Mouse (Mus musculus): ENCODE measurements at regions not wholly inside any gene's neighbourhood (a gene's known extent, or its start where the extent isn't known, plus 50 kb on each side); places are given as distances from the start of the nearest gene placed in this dataset.
"Not testable (repeated sequence)": the region's sequence is repeated elsewhere in the genome, so short reads cannot be mapped to it uniquely, and the experiment has no call there.

DNA sequence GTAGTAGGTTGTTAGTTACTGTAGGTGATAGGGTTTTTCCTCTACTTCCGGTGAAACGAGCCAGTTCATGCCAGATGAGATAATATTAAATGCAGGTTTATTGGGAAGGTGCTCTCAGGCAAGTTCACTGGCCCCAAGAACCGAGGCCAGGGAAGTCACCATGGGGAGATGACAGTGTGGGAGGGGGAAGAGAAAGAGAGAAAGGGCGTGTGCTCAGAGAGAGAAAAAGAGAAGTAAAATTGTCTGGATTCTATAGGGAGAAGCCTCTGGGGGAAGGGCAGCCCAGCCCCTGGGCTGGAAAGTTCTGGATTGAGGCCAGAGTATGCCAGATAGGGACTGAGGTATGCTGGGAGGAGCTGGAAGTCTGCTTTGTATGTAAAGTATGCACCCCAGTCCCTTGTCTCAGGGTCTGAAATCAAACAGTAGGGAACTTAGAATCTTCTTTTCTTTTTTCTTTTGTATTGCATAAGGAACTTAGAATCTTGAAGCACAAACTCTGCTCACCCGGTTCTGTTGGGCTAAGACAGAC is 292.9 kb upstream of the Arglu1 start:
- in situ Hi-C loops (cut with MboI), result loop anchor here (25.0 kb wide), 1 partner anchor 321 kb away; the partner anchor contains the start of gene Efnb2

DNA sequence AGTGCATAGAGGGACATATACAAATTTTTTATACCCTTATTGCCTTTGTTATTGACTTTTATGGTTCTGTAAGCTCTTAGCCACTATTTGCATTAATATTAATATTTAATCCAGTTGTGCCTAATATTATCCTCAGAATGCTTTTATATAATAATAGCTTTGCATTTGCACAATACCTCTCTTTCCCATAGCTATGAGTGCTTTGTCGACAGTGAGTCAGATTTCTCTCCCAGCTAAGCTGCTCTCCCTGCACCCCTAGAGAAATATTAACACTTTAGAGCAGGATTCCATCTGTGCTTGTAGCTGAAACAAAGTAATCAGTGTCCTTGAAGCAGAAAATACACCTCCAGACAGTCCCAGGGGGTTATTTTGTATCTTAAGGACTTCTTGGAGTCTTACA is 288.6 kb upstream of the Arglu1 start:
- in situ Hi-C loops (cut with MboI), result loop anchor here (25.0 kb wide), 1 partner anchor 317 kb away; the partner anchor contains the start of gene Efnb2

DNA sequence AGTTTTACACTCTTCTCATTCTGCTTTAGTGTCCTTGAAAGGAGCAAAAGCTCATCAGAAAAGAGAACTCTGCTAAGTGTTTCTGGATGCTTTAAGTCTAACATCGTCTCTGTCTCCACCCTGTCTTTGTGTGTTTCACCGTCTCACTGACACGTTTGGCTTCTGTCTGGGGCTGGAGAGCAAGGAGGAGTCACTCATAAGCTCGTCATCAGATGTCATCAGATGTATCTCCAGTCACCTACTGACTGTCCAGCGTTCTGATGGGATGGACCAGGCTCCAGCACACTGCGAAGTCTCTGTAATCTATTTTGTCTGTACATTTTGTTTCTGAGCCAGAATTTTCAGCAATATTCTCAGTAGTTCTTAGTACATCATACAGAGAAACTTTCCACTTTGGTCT is 283.4 kb upstream of the Arglu1 start:
- in situ Hi-C loops (cut with MboI), result no loop called here

DNA sequence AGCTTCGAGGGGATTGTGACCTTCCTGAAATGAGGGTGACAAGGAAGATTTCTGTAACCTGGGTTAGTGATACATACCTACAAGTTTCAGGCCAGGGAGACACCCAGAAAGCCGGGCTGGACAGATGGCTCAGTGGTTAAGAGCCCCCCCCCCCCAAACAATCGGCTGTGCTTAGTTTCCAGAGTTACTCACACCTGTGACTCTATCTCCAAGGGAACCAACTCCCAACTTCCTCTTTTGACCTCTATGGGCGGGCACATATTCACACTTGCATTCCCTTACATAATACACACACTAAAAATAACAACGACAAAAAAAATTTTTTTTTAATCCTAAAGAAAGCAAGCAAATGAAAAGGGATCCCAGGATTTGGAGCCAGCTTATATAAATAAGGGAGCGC is 283.0 kb upstream of the Arglu1 start:
- in situ Hi-C loops (cut with MboI), result no loop called here

DNA sequence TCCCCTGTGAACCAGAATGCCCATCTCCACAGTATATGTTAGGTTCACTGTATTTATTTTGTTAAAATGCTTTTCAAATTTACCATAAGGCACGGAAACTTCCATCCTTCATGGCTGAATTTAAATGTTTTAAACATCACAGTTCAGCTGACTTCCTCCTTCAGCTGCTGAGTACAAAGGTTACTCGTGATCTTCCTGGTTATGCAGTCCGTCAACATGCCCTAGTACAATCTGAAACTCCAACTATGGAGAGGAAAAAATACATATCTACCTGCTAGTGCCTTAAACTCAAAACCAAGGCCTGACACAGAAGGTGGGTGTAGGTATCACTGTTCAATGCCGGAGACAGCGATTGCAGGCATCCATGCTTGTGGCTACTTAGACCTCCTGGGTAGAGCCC is 280.5 kb upstream of the Arglu1 start:
- in situ Hi-C loops (cut with MboI), result no loop called here

DNA sequence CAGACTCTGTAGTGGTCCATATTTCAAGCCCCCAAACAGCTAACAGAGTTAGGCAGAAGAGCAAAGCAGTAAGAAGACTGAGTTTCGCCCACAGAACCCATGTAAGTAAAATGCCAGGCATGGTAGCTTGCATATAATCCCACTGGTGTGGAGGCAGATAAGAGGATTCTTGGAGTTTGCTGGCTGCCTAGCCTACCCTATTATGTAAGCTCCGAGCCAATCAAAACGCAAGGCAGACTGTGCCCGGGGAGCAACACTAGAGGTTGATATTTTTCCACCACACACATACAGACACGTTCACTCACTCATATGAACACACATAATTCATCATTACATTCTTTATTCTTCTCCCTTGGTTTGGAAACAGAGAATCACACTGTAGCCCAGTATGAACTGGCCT is 280.0 kb upstream of the Arglu1 start:
- in situ Hi-C loops (cut with MboI), result no loop called here

DNA sequence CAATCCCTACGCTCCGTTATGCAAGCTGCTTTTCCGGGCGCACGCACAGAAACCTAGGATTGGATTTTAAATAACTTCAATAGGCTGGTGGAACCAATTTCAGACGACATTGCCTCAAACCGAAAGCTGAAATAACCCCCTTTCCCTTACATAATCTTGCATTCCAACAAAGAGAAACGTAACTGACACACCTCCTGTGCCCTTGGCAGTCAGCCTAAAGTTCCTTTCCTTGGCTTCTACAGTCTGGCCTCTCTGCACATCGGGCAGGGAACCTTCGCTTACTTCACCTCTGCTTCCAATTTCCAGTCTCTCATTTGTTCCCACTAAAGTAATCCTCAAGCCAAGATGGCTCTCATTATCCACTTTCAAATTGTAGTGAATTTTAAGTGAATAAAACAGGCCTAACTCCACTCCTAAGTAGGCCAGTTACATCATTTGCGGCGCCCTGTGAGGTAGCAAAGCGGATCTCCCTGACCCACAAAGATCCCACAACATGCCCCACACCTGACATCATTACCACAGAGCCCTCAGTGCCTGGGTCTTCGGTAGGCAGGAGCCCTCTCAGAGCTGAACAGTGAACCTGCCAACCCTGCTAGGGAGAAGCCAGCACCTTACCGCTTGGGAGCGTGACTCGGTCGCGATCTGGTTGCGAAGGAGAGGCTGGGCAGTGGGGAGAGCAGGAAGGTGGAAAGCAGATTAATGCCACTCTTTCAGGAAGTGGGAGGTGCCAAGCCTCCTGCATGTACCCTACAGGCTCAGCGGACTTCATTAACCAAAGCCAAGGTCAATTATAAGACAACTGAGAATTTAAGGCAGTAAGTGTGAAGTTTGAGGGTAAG is 279.0 kb upstream of the Arglu1 start:
- in situ Hi-C loops (cut with MboI), result no loop called here

DNA sequence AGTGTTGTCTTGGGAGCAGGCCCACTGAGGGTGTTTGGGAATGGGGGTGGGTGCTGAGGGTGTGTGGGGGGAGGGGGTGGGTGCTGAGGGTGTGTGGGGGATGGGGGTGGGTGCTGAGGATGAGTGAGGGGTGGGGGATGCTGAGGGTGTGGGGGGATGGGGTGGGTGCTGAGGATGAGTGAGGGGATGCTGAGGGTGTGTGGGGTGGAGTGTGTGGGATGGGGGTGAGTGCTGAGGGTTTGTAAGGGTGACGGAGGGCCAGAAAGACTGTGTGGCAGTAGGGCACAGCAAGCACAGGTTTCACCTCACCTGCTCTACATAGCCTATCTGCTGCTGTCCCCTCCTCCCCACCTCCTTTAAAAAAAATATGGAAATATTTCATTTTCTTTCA is 276.3 kb upstream of the Arglu1 start:
- in situ Hi-C loops (cut with MboI), result no loop called here

DNA sequence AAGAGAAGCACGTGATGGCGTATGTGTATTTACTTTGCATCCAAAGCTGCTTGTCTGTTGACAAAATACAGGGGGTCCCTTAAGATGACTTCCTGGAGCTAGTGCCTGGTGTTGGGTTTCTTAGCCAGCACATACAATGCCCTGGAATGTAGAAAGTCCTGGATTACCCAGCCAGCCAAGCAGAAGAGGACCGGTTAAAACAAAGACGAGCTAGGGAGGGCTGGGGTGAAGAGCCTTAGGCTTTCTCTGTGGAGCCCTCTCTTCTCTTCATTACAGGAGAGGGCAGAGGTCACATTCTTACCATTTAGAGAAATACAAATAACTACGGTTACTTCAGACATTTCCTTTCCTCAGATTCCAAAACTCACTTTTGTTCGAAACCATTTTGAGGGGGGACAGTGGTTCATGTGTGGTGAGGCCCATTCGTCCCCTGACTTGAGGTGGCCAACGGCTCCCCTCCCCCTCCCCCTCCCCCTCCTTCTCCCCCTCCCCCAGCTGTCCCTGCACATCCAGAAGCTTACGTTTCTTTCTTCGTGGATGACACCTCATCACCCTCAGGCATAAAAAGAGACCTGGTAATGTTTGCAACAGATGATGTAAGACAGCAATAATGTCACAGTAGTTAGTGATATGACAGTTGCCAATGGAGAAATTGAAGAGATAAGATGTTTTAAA is 275.8 kb upstream of the Arglu1 start:
- in situ Hi-C loops (cut with MboI), result no loop called here

DNA sequence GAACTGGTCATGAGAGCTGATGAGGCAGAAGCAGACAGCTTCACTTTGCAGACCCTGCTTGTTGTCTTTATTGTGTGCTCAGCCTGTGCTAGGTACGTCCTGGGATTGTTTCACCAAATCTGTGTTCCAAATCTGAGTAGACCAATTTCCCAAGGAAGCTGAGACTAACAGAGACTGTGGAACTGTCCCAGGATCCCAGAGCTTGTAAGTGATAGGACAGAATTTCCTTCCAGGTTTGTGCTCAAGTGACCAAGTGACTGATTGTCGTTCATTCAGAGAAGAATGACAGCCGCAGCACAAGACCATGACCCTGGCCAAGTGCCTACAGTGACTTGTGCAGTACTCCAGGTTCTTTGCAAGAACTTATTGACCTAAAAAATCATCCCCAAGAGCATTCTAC is 269.9 kb upstream of the Arglu1 start:
- in situ Hi-C loops (cut with MboI), result no loop called here

DNA sequence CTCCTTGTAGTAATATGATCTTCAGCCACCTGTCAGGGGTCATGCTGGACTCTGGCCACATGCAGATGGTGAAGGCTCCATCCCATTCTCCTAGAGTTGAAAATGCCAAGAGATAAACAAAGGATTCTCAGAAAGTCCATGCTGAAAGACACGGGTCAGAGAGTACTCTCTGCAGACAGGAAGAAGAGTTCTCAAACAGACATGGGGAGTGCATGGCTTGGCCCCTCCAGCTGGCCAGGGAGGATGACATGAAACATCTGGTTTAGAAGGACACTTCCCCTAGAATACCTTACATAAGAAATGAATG is 269.4 kb upstream of the Arglu1 start:
- in situ Hi-C loops (cut with MboI), result no loop called here

DNA sequence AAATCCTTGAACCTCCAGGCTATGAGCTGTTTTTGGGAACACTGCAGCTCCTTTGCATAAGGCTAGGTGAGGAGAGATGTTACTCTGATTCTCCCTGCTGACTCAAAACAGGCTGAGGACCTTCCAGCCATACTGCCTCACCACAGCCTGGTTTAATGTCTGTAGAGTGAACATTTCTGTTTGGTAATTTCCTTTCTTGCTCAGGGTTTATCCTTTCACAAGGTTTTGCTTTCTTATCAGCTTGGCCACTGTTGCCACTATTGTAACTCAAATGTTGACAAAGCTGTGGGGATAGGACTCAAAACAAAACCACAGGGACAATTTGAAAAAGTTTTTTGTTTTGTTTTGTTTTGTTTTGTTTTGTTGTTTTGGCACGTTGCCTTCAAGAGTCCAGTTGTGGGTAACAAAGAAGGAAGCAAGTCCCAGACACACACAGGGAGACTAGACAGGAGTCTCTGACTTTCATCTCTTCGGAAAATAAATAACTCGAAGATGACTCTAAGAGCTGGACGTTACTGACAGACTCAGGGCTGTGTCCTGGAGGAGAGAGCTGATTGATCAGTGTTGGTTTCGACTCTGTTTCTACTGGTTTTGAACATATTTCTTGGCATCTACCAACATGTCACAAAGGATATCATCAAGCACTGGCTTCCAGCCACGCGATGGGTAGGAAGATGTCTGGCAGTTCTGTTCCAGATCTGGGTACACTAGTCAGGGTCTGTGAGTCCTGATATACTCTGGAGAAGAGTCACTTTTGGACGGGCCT is 268.9 kb upstream of the Arglu1 start:
- in situ Hi-C loops (cut with MboI), result no loop called here

DNA sequence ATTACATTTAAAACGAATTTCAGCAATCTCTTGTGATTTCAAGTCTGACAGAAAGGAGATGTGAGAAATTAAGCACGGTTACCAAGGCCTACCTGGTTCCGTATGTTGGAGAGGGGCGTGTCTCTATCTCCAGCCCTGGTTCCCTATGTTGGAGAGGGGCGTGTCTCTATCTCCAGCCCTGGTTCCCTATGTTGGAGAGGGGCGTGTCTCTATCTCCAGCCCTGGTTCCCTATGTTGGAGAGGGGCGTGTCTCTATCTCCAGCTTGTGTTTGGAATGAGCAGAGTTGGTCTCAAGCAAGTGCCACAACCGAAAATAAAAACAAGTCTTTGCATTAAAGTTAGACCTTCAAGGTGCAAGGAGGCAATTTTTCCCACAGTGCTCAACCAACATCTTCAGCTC is 267.8 kb upstream of the Arglu1 start:
- in situ Hi-C loops (cut with MboI), result not testable (repeated sequence)

DNA sequence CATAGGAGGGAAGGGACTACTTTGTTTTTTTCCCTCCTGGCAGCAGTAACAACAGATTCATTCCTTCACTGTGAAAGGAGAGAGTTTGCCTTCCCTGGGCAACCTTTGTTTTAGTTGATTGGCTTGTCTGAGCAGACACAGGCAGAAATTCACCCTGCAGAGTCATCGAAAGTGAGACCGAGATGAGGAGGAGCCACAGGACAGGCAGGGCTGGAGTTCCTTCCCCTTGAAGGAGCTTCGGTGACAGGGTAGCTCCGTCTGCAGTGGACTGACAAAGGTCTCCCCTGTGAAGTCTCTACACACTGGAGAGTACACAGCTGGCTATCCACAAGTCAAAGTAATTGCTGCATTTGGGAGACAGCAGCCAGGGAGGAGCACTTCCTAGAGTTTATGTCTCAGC is 261.9 kb upstream of the Arglu1 start:
- in situ Hi-C loops (cut with MboI), result no loop called here

DNA sequence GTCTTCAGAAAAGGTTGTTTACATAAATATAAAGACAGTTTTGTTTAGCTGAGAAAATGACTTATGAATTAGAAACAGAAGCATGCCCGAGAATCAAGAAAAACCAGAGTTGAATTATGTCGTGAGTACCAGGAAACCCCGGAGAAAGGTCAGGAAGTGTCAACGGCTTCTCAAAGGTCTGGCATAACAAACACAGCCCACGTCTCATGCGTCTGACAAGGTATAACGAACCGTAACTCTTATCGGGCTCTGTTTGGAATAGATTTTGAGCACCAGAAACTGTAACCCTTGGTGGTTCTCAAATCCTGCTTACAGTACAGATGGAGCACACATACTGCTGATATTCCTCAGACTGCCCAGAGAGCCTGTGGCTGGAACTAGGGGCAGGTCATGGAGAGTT is 260.9 kb upstream of the Arglu1 start:
- in situ Hi-C loops (cut with MboI), result no loop called here

DNA sequence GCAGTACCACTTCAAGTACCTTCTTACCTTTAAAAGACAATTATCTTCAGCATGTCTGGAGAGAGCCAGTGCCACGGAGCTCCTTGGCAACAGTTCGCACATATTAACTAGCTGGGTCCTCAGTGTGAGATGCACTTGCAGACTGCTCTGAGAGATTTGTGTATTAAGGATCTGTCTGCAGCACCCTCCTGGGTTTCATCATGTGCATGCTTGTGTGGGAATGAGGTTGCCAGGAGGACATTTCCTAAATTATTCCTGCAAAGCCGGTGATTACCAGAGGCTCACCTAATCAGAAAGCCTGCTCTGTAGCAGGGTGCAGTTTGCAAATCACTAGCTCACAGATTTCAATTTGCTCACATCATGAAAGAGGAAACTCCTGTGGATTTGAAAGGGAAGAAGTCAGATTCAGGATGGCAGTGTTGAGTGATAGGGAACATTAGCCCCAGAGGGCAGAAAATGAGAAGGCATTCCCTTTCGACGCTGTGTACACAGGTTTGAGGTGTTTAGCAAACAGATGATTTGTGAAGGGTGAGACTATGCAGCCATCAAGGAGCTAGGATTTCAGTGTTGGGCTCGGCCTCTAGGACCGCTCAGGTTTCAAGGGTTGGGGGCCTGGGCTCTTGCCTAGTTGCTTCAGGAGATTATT is 257.3 kb upstream of the Arglu1 start:
- in situ Hi-C loops (cut with MboI), result no loop called here

DNA sequence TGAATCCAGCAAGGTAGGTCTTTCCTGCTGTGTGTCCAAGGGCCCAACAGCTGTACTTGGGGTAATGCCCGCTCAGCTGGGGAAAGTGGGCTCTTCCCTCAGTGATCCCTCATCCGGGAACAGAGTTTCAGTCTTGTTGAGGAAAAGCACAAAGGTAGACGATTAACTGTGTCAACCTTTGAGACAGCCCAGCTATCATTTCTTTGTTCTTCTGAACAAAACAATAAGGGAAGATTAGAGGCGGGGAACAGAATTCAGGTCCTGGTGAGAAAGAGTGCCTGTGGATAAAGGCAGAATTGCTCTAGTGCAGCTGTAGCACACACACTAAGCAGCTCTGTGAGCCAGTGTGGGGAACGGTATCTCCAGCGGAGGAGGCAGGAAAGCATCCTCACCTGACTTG is 252.7 kb upstream of the Arglu1 start:
- in situ Hi-C loops (cut with MboI), result no loop called here

DNA sequence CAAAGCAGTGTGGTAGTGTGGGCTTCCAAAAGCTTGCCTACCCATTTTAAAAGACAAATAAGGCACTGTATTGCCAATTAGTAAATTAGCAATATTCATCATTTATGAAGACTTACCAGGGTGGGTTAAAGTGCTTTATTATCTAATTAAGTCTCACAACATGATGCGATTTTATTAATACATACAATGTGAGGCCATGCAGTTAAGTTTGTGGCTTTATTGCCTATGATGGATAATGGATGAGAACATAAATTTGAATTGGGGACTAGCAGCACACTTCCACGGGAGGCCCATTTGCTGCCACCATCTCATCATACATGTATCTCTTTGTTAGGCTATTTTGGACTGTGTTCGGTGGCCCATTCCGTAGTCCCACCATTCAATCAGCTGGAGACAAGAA is 250.6 kb upstream of the Arglu1 start:
- in situ Hi-C loops (cut with MboI), result no loop called here

DNA sequence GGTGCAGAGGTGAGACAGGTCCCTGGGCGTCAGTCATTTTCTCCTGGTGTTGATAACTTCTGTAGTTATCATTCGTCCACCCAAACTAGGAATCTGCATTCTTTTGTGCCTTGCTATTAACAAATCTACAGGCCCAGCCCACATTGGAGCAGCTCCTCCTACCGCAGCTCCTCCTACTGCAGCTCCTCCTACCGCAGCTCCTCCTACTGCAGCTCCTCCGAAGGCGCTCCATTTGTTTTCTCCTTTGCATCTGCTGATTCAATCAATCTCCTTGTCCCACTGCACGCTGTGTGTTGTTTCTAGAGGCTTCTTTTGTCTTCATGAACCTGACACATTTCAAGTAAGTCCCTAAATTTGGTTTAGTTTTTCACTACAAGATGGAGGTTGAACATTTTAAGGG is 248.2 kb upstream of the Arglu1 start:
- in situ Hi-C loops (cut with MboI), result no loop called here

DNA sequence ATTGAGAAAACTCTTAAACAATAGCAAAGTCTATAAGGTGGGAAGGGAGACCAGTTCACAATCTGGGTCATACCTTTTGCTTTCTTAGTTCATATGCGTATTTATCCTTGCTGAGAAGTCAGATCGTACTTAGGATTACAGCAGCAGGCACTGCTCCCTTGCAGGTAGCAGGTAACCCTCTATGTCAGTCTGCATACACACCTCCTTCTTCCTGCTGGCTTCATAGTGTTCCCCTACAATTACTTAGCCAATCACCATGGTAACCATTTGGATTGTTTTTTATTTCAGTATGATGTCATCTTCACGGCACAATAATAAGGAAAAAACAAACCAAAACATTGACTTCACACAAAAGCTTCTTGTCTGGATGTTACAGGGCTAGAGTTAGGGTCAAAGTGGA is 242.1 kb upstream of the Arglu1 start:
- in situ Hi-C loops (cut with MboI), result no loop called here

DNA sequence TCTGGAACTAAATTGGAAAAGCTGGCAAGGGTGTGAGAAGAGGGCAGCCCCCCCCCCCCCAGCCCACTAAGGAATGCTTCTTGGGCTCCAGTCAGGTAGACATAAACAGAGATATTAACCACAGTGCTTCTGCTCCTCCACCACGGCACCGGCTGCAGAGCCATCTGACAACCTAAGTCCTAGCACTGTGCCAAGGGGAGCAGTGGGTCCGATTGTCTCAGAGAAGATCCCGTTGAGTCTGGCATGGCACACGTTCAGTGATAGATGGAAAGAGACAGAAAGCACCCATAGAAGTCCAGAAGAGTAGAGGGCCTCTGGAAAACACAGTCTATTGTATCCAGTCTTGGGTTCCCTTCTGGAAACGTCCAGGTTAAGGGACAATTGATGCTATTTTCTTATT is 241.4 kb upstream of the Arglu1 start:
- in situ Hi-C loops (cut with MboI), result no loop called here
